Mouse (Mus musculus) ES-Bruce4 (cell line): Measurements from ENCODE around the gene Mtus2.

Experiments used
- CTCF ChIP-seq: IDR thresholded peaks from one replicate; pipeline ENCODE4 v1.8.1; 2011; ENCODE audit warnings: low read depth, low read length
- EP300 ChIP-seq: IDR thresholded peaks from 2 replicates; pipeline ENCODE4 v1.6.1; 2011; ENCODE audit warnings: low read depth, low read length; ENCODE audit not compliant: insufficient read depth
- POLR2A ChIP-seq: IDR thresholded peaks from one replicate; pipeline ENCODE4 v1.8.1; 2011; ENCODE audit warnings: low read length; ENCODE audit not compliant: insufficient read depth

DNA sequence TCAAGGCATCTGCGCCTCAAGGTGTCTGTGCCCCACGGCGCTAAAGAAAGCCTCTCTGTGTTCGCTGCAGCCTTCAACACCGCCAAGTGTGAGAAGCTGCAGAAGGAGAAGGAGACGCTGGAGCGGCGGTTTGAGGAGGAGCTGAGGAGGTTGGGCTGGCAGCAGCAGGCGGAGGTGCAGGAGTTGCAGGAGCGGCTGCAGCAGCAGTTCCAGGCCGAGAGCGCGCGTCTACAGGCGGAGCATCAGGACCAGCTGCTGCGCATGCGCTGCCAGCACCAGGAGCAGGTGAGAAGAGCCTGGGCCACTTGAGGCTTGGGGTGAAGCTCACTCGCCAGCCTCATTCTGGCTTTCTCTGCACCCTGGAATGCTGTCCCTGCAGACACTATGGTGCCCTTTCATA, 331.7 kb downstream of the Mtus2 start:
- TF ChIP-seq POLR2A (no peak), CTCF (no peak), EP300 (no peak)
